Mouse (Mus musculus) stomach, postnatal 0 days (tissue): ENCODE data around the gene Cdc34.

Experiments used
- CTCF ChIP-seq: IDR thresholded peaks from 2 replicates; pipeline ENCODE4 v1.5.1; 2016; ENCODE audit warnings: antibody characterized with exemption, low read depth, mild to moderate bottlenecking, moderate library complexity
- EP300 ChIP-seq: optimal IDR thresholded peaks from 2 replicates; pipeline ENCODE3; 2016; ENCODE audit warnings: antibody characterized with exemption

- no peak for TF ChIP-seq CTCF
- no peak for TF ChIP-seq EP300
Observed at GRCm38 (mm10) chr10:79696129-79696651, 14.2 kb downstream of the Cdc34 start.
